Comparison of ENCODE assay signal across 19 mouse cellular contexts in the genomic region with DNA sequence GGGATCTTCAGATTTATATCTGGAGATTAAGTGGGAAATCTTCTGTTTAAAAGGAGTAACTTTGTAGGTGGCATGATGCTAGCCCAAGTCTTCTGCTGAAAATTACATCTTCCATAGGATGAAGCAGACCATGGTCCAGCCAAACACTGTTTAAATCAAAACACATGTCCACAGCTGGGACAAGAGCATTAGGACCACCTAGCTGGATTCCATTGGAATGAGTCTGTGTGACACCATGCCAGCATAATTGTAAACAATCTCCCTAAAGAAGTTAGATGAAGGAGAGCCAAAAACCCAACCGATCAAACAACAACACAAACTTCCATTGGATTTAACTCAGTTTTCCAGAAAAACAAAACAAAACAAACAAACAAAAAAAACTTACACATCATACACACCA.
A peak's percentile ranks its signal among the peaks of the same experiment; 100 is the strongest.
DNase-seq lines count a peak whose midpoint lies in the region; ATAC-seq lines count a peak whose summit lies in the region.
"Had no signal": no experiment of that assay in that cellular context is flagged by ENCODE, and none has a peak within 500 bp of the region (broad histone marks: within the 10 kb centered on the region; RNA-seq: fewer than 3 reads in every experiment).

No protein-coding gene starts in this region.

- H3K9me3 ChIP-seq in heart, embryonic 12.5 days (replicated peaks), result no peaks in the 10 kb centered on the region
- no peaks in the 10 kb centered on the region for H3K9me3 ChIP-seq in lung, embryonic 16.5 days (ENCODE audit: control insufficient read depth, low read length)
- H3K9me3 ChIP-seq: forebrain, embryonic 12.5 days; hindbrain, embryonic 10.5 days had no signal

- no peaks in the 10 kb centered on the region for H3K27me3 ChIP-seq in heart, embryonic 12.5 days (replicated peaks)
- H3K27me3 ChIP-seq in lung, embryonic 16.5 days (ENCODE audit: control insufficient read depth, insufficient read depth, low read depth, low read length), result no peaks in the 10 kb centered on the region
- H3K27me3 ChIP-seq: CH12.LX; forebrain, embryonic 12.5 days had no signal

- no peak overlapping the region for H3K4me2 ChIP-seq in heart, embryonic 12.5 days
- H3K4me2 ChIP-seq in lung, embryonic 16.5 days (ENCODE audit: low read depth, low read length), result no peak overlapping the region
- H3K4me2 ChIP-seq: forebrain, embryonic 12.5 days; heart, embryonic 11.5 days; hindbrain, embryonic 14.5 days had no signal

- no peak overlapping the region for H3K4me3 ChIP-seq in heart, embryonic 12.5 days
- no peak overlapping the region for H3K4me3 ChIP-seq in lung, embryonic 16.5 days (ENCODE audit: low read length)
- H3K4me3 ChIP-seq: forebrain, embryonic 12.5 days; heart, adult 2 months; hindbrain, embryonic 10.5 days had no signal

- WGBS in heart, embryonic 12.5 days, result 78% methylated on average over 1 of the region's 1 CpGs
- WGBS in lung, embryonic 16.5 days, result 50% methylated on average over 1 of the region's 1 CpGs

- DNase-seq in heart, adult 11 months, result peak; percentile 18
- no peak for DNase-seq in lung, postnatal 4 days
- peak; percentile 74 for DNase-seq in NIH3T3 (ENCODE audit: low read depth)
- no peak for DNase-seq in layer of hippocampus, adult 11-12 months (ENCODE audit: low spot score)
- no peak for DNase-seq in spleen, postnatal 10 days (ENCODE audit: low spot score in 2 of 2)
- DNase-seq: adrenal gland, adult 2 months; adrenal gland, postnatal 25 days; cerebellum, adult 2 months; cerebellum, postnatal 10 days; gastrocnemius, postnatal 10 days; heart, adult 2 months had no signal

- no peak overlapping the region for H3K27ac ChIP-seq in heart, embryonic 12.5 days (ENCODE audit: poor library complexity, severe bottlenecking)
- H3K27ac ChIP-seq in lung, embryonic 16.5 days (ENCODE audit: low read length), result no peak overlapping the region
- H3K27ac ChIP-seq: forebrain, embryonic 12.5 days; heart, adult 2 months; hindbrain, embryonic 10.5 days; hindbrain, embryonic 14.5 days had no signal

- no peak overlapping the region for H3K9ac ChIP-seq in heart, embryonic 12.5 days
- H3K9ac ChIP-seq in lung, embryonic 16.5 days (ENCODE audit: low read length), result no peak overlapping the region
- H3K9ac ChIP-seq: forebrain, embryonic 12.5 days; hindbrain, embryonic 14.5 days had no signal

- H3K36me3 ChIP-seq in heart, embryonic 12.5 days, result no peaks in the 10 kb centered on the region
- no peaks in the 10 kb centered on the region for H3K36me3 ChIP-seq in lung, embryonic 16.5 days (ENCODE audit: control insufficient read depth, insufficient read depth, low read length)
- H3K36me3 ChIP-seq: forebrain, embryonic 12.5 days; hindbrain, embryonic 10.5 days had no signal

- ATAC-seq in heart, embryonic 12.5 days (ENCODE audit: insufficient number of reproducible peaks, low FRiP score), result no peak
- ATAC-seq in lung, embryonic 16.5 days (ENCODE audit: low read depth), result peak; percentile 86
- ATAC-seq: forebrain, embryonic 16.5 days had no signal

- no peaks in the 10 kb centered on the region for H3K4me1 ChIP-seq in heart, embryonic 12.5 days (replicated peaks)
- no peaks in the 10 kb centered on the region for H3K4me1 ChIP-seq in lung, embryonic 16.5 days (replicated peaks; ENCODE audit: control insufficient read depth, insufficient read depth, low read length)

Comparison
In these comparisons a context has a peak if more than half of its experiments do, and no peak if none do; other contexts are left out.
1. DNase-seq: peak in heart, adult 11 months (single experiment) and NIH3T3 (single experiment); none in lung, postnatal 4 days (0 of 2), layer of hippocampus, adult 11-12 months (single experiment) and spleen, postnatal 10 days (0 of 2).